Mouse (Mus musculus) splenic B cell, adult 2 months (primary cell): ENCODE data around the gene Rab5b.

Experiments
- DNase-seq: peaks from one replicate; pipeline ENCODE4 v3.0.0-alpha.2; 2011; ENCODE audit warnings: low read depth, low spot score
- H3K27me3 ChIP-seq: 2 replicates; pipeline ENCODE4 v1.6.1; 2012; ENCODE audit warnings: mild to moderate bottlenecking, low read length, moderate library complexity, mixed read lengths; ENCODE audit not compliant: control insufficient read depth, poor library complexity, insufficient read depth, severe bottlenecking
- H3K36me3 ChIP-seq: 2 replicates; pipeline ENCODE4 v1.6.1; 2012; ENCODE audit warnings: mild to moderate bottlenecking, low read length, moderate library complexity, mixed read lengths; ENCODE audit not compliant: control insufficient read depth, poor library complexity, insufficient read depth, severe bottlenecking

The Rab5b gene

DNA sequence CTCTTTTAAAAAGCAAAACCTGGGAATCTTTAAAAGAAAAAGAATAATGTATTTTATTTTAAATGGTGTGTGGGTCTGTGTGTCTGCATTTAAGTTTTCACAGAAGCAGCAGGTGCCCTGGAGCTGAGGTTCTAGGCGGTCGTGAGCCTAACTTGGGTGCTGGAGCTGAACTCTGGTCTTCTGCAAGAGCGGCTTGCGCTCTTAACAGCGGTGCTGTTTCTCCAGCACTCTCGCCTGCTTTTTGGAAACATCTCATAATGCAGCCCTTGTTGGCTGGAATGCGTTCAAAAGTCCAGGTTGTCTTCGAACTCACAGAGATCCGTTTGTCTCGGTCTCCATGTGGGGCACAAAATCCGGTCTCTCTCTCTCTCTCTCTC is 9.2 kb upstream of the Rab5b start:
- H3K27me3 ChIP-seq: no peaks in the 10 kb centered on the region
- peak; percentile 15 for DNase-seq
- peaks cover 2% of the 10 kb centered on the region; the same call in 1 of the 2 replicates for H3K36me3 ChIP-seq

DNA sequence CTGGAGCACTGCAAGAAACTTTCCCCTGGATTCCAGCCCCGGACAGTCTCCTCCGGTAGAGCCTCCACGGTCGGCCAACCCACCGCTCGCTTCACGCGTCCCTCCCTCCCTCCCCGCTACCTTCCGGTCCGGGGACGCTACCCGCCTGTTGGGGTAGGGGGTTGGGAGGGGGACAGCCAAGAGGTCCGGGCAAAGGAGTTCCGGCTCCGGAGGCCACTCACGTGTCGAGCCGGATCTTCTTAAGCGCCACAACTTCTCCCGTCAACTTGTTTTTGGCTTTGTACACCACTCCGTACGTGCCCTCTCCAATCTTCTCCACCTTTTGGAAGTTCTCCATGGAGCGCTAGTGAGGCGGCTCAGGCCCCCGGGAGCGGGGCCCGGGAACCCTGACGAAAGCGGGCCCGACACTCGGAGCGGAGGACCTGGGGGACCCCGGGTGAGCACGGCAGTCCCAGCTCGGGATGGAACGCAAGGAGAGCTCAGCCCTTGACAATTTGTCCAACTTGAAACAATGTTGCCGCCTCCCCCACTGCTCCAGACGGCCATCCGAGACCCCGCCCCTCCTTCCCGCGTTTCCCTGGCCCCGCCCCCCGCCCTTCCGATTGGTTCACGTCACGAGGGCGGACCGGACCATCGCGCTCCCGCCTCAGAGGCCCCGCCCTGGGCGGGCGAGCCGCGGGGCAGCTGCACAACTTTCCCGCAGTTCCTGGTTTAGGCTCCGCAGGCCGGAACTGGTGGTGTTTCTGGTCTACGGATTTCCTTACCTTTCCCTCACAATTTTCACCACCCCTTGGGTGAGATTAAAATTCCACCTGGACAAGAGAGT is 8.6 kb upstream of the Rab5b start, which contains the start of gene Cdk2:
Gene Cdk2 (minus strand): TSS at position 541 of the 826 bp plus-strand sequence.
- Histone ChIP-seq H3K36me3 (peaks cover 3% of the 10 kb centered on the region; the same call in 1 of the 2 replicates), H3K27me3 (no peaks in the 10 kb centered on the region)
- peak; percentile 91 for DNase-seq

DNA sequence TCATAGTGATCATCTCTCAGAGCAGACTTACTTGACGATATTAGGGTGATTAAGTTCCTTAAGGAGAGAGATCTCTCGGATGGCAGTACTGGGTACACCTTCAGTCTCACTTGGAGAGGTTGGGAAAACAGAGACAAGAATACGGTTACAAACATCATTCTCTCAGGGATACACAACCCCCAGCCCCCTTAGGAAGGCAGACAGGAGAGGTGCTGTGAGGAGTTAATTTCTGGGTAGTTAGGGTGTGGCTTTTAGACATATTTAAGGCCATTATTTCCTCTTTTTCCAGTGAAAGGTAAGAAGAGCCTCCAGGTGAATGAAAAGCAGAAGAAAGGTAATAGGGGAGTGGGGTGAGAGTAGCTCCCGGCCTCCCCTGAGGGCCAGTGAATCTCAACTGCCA is 7.8 kb upstream of the Rab5b start, which contains the start of gene Pmel:
Gene Pmel (plus strand): TSS at position 301 of the 400 bp plus-strand sequence.
- H3K27me3 ChIP-seq: no peaks in the 10 kb centered on the region
- no peak for DNase-seq

DNA sequence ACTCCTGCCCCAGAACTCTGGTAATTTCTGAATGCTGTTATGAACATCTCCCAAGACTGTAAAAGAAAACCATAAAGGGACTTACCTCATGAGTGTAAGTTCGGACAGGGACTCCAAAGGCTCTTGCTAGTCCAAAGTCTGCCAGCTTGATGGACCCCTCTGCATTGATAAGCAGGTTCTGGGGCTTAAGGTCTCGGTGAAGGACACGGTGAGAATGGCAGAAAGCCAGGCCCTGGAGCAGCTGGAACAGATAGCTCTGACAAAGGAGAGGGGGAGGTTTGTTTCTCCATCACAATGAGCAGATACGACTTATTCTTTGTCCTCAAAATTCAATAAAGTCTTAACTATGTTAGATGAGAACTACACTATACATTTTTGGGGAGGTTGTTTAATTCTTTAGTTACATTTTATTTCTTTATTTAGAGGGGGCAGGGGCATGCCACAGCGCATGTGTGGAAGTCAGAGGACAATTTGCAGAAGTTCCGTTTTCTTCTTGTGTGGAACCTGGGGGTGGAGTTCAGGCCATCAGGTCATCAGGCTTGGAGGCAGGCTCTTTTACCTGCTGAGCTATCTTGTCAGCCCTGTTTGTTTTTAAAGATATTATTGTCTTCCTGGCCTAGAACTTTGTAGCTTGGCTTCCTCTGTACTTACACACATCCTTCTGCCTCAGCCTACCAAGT is 6.4 kb upstream of the Rab5b start:
- peaks cover 5% of the 10 kb centered on the region for H3K36me3 ChIP-seq
- peak; percentile 35 for DNase-seq
- H3K27me3 ChIP-seq: no peaks in the 10 kb centered on the region

More for the DNA sequence above, 7.8 kb upstream of the Rab5b start, which contains the start of gene Pmel:
- peaks cover 5% of the 10 kb centered on the region for H3K36me3 ChIP-seq

DNA sequence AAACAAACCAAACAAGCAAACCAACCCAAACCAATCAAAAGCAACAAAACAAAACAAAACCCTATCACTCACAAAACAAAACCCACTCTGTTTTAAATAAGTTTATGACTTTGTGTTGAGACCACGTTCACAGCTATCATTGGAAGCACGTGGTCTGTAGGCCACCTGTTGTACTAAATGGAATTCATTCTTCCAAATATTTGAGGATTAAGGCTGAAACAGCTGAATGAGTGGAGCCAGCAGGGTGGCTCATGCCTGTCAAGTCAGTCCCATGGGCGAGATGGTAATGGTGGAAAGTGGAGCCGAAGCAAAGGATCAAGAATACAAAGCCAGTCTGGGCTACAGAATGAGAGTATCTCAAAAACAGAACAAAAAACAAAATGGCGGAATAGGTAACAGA is 4.6 kb upstream of the Rab5b start:
- no peaks in the 10 kb centered on the region for H3K27me3 ChIP-seq
- H3K36me3 ChIP-seq: peaks cover 5% of the 10 kb centered on the region
- DNase-seq: no peak

DNA sequence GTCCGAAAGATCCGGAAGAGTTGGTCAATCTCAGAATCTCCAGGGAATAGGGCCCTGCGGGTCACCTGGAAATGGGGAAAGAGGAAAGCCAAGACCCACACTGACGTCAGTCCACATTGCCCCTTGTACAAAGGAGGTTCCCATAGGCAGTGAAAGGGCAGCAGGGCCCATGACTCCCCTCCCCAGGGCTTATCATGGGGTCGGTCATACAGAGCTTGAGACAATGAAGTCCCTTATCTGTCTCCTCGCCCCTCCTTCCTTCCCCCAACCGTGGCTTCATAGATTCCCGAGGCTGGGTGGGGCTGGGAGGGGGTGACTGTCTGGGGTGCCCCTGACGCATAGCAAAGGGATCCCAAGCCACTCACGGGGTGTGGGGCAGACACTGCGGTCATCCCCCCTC is 3.5 kb upstream of the Rab5b start:
- peaks cover 5% of the 10 kb centered on the region for H3K36me3 ChIP-seq
- no peaks in the 10 kb centered on the region for H3K27me3 ChIP-seq
- no peak for DNase-seq

DNA sequence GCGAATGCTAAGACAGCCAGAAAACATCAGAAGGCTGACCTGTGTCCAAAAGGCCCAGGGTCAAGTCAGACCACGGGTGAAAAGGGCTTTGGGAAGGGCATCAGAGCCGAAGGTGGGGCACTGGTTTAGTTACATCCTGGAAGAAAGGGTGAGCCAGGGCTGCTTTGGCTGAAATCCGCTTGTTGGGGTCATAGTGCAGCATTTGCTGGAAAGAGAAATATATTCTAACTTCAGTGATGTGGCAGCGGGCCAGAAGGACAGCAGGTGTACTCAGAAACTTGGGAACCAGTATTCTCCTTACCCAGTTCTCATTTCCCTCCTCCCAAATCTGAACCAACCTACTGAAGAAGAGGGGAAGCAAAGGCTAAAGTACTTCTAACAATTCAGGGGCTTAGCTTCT is 2.9 kb upstream of the Rab5b start:
- no peak for DNase-seq
- H3K27me3 ChIP-seq: no peaks in the 10 kb centered on the region
- peaks cover 5% of the 10 kb centered on the region for H3K36me3 ChIP-seq

DNA sequence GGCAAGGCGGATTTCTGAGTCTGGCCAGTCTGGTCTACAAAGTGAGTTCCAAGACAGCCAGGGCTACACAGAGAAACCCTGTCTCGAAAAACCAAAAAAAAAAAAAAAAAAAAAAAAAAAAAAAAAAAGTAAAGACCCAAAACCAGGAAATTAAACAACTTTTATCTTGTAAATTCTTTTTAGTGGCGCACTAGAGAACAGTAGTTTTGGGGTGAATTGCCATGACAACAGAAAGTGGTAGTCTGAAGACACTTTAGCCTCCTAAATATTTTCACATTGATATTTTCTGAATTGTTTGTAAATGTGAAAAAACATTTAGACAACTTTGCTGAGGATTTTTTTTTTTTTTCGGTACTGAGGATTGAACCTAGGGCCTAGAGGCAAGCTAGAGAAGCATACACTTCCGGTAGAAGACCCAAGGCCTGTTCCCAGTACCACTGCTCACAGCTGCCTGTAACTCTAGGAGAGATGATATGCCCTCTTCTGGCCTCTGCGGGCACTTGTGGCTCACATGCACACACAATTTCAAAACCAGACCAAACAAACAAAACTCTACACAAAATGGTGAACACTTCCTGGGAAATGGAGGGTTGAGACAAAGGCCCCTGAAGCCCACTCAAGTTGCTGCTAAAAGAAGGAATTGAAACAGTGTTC is 1.1 kb upstream of the Rab5b start:
- no peaks in the 10 kb centered on the region for H3K27me3 ChIP-seq
- DNase-seq: no peak

DNA sequence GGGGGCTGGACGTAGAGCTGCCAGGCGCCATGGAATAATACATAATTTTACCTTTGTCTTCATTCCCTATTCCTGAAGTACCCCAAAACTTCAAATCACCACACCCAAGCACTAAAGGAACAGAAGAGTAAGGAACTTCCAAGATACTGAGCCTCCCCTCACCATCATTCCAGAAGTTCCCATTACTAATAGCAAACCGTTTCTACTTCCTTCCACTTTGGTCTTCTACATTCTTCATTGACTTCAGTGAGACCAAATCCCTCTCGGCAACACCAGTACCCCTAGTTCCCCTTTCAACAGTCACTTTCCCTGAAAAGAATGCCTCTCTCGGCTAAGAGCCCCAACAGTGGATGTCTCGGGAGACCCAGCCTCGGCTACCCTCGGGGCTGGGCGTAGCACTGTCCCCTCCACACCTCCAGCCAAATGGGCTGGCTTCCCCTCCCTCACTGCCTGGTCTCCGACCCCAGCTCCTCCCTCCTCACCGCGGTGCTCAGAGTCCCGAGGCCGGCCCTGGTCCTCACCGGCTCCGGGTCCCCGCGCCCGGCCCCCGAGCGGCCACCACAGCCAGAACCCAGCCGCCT is 563 bp downstream of the Rab5b start:
- Histone ChIP-seq H3K27me3 (no peaks in the 10 kb centered on the region), H3K36me3 (peaks cover 3% of the 10 kb centered on the region)
- DNase-seq: no peak

More for the DNA sequence above, 1.1 kb upstream of the Rab5b start:
- H3K36me3 ChIP-seq: peaks cover 5% of the 10 kb centered on the region

DNA sequence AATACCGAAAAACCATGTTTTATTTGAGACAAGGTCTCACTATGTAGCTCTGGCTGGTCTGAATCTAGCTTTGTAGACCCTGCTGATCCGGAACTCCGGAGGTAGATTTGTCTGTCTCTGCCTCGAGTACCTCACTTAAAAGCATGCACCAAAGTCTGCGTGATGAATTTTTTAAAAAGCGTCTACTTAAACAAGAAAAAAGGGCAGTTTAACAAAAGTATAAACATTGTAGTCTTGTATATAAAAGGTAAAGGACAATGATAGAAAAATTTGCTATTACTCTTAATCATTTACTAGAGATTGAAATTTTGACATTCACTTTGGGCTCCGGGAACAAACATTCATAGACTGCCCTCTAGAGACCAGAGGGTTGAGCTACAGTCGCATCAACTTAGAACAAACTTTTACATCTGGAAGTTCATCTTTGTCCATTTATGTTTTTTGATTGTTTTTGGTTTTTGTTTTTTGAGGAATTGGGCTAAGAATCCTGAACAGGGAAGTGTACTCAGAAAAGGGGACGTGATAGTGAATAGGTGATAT is 21.5 kb downstream of the Rab5b start:
- peak; percentile 74 for DNase-seq
- Histone ChIP-seq H3K27me3 (no peaks in the 10 kb centered on the region), H3K36me3 (peaks cover 3% of the 10 kb centered on the region; the same call in 1 of the 2 replicates)

DNA sequence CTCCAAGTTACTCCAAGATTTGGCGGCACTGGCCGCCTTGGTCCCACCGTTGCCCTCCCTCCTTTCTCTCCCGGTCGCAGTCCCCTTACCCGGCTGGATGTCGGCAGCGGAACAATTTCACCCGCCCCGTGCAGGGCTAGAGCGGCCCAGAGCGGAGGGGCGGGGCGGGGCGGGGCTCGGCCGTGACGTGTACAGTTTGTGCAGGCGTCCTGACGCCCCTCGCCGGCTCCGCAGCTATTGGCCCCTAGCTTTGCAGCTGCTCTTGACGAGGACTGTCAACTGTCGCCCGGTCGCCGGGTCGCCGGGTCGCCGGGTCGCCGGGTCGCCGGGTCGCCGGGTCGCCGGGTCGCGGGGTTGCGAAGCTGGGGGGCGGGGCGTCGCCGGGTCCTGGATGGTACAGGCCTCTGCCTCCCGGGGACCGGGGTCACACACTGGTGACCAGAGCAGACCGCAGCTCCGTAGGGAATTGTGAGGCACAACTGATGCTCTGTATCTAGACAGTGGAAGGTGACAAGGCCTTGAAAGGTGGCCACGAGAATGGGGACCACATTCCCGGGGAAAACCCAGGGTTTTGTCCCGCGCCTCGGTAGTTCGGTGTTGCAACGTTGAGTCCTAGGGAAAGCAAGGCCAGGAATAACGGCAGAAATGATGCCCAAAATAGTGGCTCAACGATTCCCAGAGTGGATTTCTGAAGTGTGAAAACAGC is 22.1 kb downstream of the Rab5b start, which contains the start of gene Suox:
Gene Suox (minus strand): TSS at position 311 of the 706 bp plus-strand sequence.
- Histone ChIP-seq H3K27me3 (no peaks in the 10 kb centered on the region), H3K36me3 (peaks cover 3% of the 10 kb centered on the region; the same call in 1 of the 2 replicates)
- DNase-seq: peak; percentile 86

DNA sequence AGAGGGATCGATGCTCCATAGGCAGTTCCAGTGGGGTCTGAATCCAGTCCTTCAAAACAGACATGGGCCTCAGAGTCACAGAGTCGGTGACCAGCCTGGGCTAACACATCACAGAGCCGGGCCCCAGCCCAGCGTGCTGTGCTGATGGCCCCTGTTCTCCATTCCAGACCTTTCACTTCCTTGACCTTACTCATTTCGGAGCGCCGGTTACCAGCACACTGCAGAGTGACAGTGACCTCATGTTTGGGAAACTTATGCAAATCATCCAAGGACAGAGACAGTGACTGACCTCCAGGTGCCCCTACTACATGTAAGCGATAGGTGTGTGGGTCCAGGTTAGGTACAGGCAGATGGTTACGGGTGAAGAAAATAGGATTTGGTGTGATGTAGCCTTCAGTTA is 24.9 kb downstream of the Rab5b start:
- no peak for DNase-seq
- Histone ChIP-seq H3K27me3 (no peaks in the 10 kb centered on the region), H3K36me3 (peaks cover under 1% of the 10 kb centered on the region; the same call in 1 of the 2 replicates)

DNA sequence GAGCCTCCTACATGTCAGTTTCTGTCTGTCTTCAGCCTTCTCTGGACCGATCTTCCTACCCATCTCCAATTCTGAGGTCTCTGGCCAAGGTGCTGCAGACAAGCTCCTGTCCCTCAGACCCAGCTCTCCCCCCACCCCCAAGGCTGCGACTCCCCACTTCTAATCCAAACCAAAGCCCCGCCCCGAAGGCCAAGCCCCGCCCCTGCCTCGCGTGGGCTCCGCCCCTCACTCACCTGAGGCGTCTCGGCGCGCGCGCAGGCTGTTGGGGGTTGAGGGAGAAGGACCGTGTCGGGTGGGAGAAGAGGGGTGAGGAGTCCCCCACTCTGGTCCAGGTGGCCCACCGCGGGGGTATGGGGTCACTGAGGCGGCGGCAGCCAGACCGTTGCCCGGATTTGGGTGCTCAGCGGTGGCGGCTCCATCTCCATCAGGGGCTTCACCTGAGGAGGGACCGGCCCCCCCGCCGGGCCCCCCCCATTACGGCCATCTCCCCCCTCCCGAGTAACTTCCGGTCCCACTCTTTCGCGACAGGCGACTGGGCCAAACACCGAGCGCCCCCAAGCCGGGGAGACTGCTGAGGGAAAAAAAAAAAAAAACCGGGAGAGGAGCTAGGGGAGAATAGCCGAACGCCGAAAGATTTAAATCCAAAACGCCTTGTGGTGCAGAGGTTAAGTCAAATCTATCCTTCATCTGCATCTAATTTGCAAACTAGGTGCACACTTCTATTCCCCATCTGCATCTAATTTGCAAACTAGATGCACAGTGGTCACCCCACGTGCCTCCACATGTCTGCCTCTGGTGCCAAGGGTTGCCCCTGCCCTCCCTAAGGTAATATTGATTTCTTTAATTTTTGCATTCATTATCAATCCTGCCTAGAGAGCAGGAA is 27.0 kb downstream of the Rab5b start:
- Histone ChIP-seq H3K36me3 (no peaks in the 10 kb centered on the region), H3K27me3 (no peaks in the 10 kb centered on the region)
- peak; percentile 67 for DNase-seq
